Mouse (Mus musculus): ENCODE data around the gene St3gal3. TPM values are rescaled to one million over a fixed set of nuclear protein-coding genes. Genes with fewer than 3 reads are reported as not detected.

St3gal3 gene
- polyA plus RNA-seq, 1 experiment: 50.9 TPM

- DNase-seq (ENCODE audit: extremely low spot score in 1 of 2, low spot score in 1 of 2): no peak
Measured at GRCm38 (mm10) chr4:117912131-117912561, 222.6 kb downstream of the St3gal3 start.

- no peak for DNase-seq (ENCODE audit: extremely low spot score in 1 of 2, low spot score in 1 of 2)
Measured at GRCm38 (mm10) chr4:117908834-117909453, 225.8 kb downstream of the St3gal3 start.

- DNase-seq (ENCODE audit: extremely low spot score in 1 of 2, low spot score in 1 of 2): no peak
Measured at GRCm38 (mm10) chr4:117906196-117906595, 228.5 kb downstream of the St3gal3 start.

GRCm38 (mm10) chr4:117904761-117905160, 230.0 kb downstream of the St3gal3 start:
- DNase-seq (ENCODE audit: extremely low spot score in 1 of 2, low spot score in 1 of 2): no peak

GRCm38 (mm10) chr4:117904094-117904493, 230.6 kb downstream of the St3gal3 start:
- peak in 1 of 2 experiments; percentile 66 for DNase-seq (ENCODE audit: extremely low spot score in 1 of 2, low spot score in 1 of 2)

- no peak for DNase-seq (ENCODE audit: extremely low spot score in 1 of 2, low spot score in 1 of 2)
Measured at GRCm38 (mm10) chr4:117898111-117898510, 236.6 kb downstream of the St3gal3 start.

GRCm38 (mm10) chr4:117896031-117896430, 238.7 kb downstream of the St3gal3 start:
- no peak for DNase-seq (ENCODE audit: extremely low spot score in 1 of 2, low spot score in 1 of 2)

GRCm38 (mm10) chr4:117895339-117895738, 239.4 kb downstream of the St3gal3 start:
- no peak for DNase-seq (ENCODE audit: extremely low spot score in 1 of 2, low spot score in 1 of 2)

- DNase-seq (ENCODE audit: extremely low spot score in 1 of 2, low spot score in 1 of 2): no peak
Measured at GRCm38 (mm10) chr4:117894601-117895000, 240.1 kb downstream of the St3gal3 start.

- no peak for DNase-seq (ENCODE audit: extremely low spot score in 1 of 2, low spot score in 1 of 2)
Measured at GRCm38 (mm10) chr4:117893376-117893775, 241.3 kb downstream of the St3gal3 start.

GRCm38 (mm10) chr4:117891738-117892161, 243.0 kb downstream of the St3gal3 start, which contains the start of gene Dph2:
Gene Dph2 (minus strand): TSS chr4:117892032.
- DNase-seq (ENCODE audit: extremely low spot score in 1 of 2, low spot score in 1 of 2): peak; percentile 82 to 92

- DNase-seq (ENCODE audit: extremely low spot score in 1 of 2, low spot score in 1 of 2): no peak
Measured at GRCm38 (mm10) chr4:117890750-117891149, 244.0 kb downstream of the St3gal3 start.

GRCm38 (mm10) chr4:117890031-117890430, 244.7 kb downstream of the St3gal3 start:
- no peak for DNase-seq (ENCODE audit: extremely low spot score in 1 of 2, low spot score in 1 of 2)

- DNase-seq (ENCODE audit: extremely low spot score in 1 of 2, low spot score in 1 of 2): no peak
Measured at GRCm38 (mm10) chr4:117889471-117889870, 245.2 kb downstream of the St3gal3 start.

GRCm38 (mm10) chr4:117887920-117888319, 246.8 kb downstream of the St3gal3 start:
- DNase-seq (ENCODE audit: extremely low spot score in 1 of 2, low spot score in 1 of 2): no peak

GRCm38 (mm10) chr4:117887133-117887532, 247.6 kb downstream of the St3gal3 start, which contains the start of gene Atp6v0b:
Gene Atp6v0b (minus strand): TSS chr4:117887333.
- peak; percentile 91 to 96 for DNase-seq (ENCODE audit: extremely low spot score in 1 of 2, low spot score in 1 of 2)

GRCm38 (mm10) chr4:117886644-117887043, 248.1 kb downstream of the St3gal3 start:
- no peak for DNase-seq (ENCODE audit: extremely low spot score in 1 of 2, low spot score in 1 of 2)

- no peak for DNase-seq (ENCODE audit: extremely low spot score in 1 of 2, low spot score in 1 of 2)
Measured at GRCm38 (mm10) chr4:117885994-117886393, 248.7 kb downstream of the St3gal3 start.

GRCm38 (mm10) chr4:117885093-117885492, 249.6 kb downstream of the St3gal3 start:
- no peak for DNase-seq (ENCODE audit: extremely low spot score in 1 of 2, low spot score in 1 of 2)

GRCm38 (mm10) chr4:117884146-117884545, 250.6 kb downstream of the St3gal3 start:
- DNase-seq (ENCODE audit: extremely low spot score in 1 of 2, low spot score in 1 of 2): no peak

- DNase-seq (ENCODE audit: extremely low spot score in 1 of 2, low spot score in 1 of 2): peak in 1 of 2 experiments; percentile 59
Measured at GRCm38 (mm10) chr4:117882701-117883691, 251.7 kb downstream of the St3gal3 start, which contains the start of gene B4galt2. Gene B4galt2 (minus strand): TSS chr4:117883487.

Data from frontal cortex, adult 2 months (tissue).